Mouse (Mus musculus): ENCODE results near the gene Kbtbd4. TPM values are rescaled to one million over a fixed set of nuclear protein-coding genes. Genes with fewer than 3 reads are reported as not detected.

Kbtbd4 gene
- polyA plus RNA-seq (2016; fragmentation: Nextera tagmentation; extraction: Ambion mirVana) = 51.1 and 53.7 TPM in 2 replicates

GRCm38 (mm10) chr2:90904076-90904855 is at the start of gene Kbtbd4, which contains the start of gene Ndufs3:
Gene Kbtbd4, plus strand, starts transcription at chr2:90904740.
Gene Ndufs3, minus strand, starts transcription at chr2:90904827.
- WGBS = under 1% methylated on average over 43 of the region's 43 CpGs
- Histone ChIP-seq H3K4me3 (peak within 1 kb of the TSS; percentile 88), H3K27me3 (no peaks in the 10 kb centered on the region), H3K36me3 (peaks cover 52% of the 10 kb centered on the region), H3K9me3 (no peaks in the 10 kb centered on the region), H3K27ac (peak within 1 kb of the TSS; percentile 88), H3K4me2 (replicated peaks) (peak within 1 kb of the TSS; percentile 65), H3K9ac (peak within 1 kb of the TSS; percentile 90), H3K4me1 (peaks cover 17% of the 10 kb centered on the region)
- ATAC-seq (ENCODE audit: insufficient number of reproducible peaks, insufficient read depth, low FRiP score, low TSS enrichment) = peak; percentile 82

DNA sequence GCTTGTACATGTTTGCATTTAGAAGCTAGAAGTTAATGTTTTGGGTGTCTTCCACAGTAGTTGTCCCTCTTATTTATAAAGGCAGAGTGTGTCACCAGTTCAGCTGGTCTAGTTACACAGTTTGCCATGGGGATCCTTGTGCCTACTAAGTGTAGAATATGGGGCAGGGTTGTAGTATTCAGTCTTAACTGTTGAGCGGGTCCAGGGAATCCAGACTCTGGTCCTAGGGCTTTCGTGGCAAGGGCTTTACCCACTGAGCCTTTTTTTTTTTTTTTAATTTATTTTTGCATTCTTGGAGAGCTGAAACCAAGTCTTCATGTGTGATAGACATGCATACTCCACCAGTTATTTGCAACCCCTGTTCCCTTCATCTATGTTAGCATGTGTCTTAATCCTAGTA is 43.1 kb upstream of the Kbtbd4 start:
- Histone ChIP-seq H3K27ac (no peak overlapping the region), H3K27me3 (no peaks in the 10 kb centered on the region), H3K9ac (no peak overlapping the region), H3K4me1 (no peaks in the 10 kb centered on the region), H3K9me3 (no peaks in the 10 kb centered on the region), H3K4me2 (replicated peaks) (no peak overlapping the region), H3K4me3 (no peak overlapping the region), H3K36me3 (peaks cover 64% of the 10 kb centered on the region)
- WGBS = 98% methylated on average over 2 of the region's 2 CpGs
- no peak for ATAC-seq (ENCODE audit: insufficient number of reproducible peaks, insufficient read depth, low FRiP score, low TSS enrichment)

DNA sequence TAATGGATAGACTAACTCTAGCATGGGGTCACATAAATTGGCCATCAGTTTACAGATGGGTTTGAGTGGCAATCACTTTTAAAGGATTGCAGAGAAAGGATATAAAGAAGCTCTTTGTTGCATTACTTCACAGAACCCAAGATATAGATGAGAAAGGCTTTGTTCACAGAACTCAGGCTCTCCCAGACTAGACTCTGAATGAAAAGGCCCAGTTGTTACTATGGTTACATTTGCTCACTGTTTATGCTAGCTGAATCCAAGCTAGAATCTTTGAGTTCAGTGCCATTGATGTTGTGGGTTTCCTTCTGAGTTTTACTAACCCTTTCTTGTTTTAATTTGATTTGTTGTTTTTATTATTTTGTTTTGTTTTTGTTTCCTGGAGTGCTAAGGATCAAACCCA is 40.4 kb upstream of the Kbtbd4 start:
- no peaks in the 10 kb centered on the region for H3K4me1 ChIP-seq
- H3K4me3 ChIP-seq = no peak overlapping the region
- no peak for ATAC-seq (ENCODE audit: insufficient number of reproducible peaks, insufficient read depth, low FRiP score, low TSS enrichment)
- no peak overlapping the region for H3K27ac ChIP-seq
- H3K9ac ChIP-seq = no peak overlapping the region
- H3K27me3 ChIP-seq = no peaks in the 10 kb centered on the region
- H3K4me2 ChIP-seq (replicated peaks) = no peak overlapping the region
- peaks cover 66% of the 10 kb centered on the region for H3K36me3 ChIP-seq
- H3K9me3 ChIP-seq = no peaks in the 10 kb centered on the region

- no peaks in the 10 kb centered on the region for H3K27me3 ChIP-seq
- H3K4me2 ChIP-seq (replicated peaks) = no peak overlapping the region
- H3K27ac ChIP-seq = no peak overlapping the region
- H3K9me3 ChIP-seq = no peaks in the 10 kb centered on the region
- no peak overlapping the region for H3K9ac ChIP-seq
- no peak overlapping the region for H3K4me3 ChIP-seq
- H3K36me3 ChIP-seq = peaks cover 48% of the 10 kb centered on the region
- peak; percentile 87 for ATAC-seq (ENCODE audit: insufficient number of reproducible peaks, insufficient read depth, low FRiP score, low TSS enrichment)
- H3K4me1 ChIP-seq = no peaks in the 10 kb centered on the region
- WGBS = 35% methylated on average over 3 of the region's 3 CpGs
Measured at GRCm38 (mm10) chr2:90866524-90866923, 38.0 kb upstream of the Kbtbd4 start.

DNA sequence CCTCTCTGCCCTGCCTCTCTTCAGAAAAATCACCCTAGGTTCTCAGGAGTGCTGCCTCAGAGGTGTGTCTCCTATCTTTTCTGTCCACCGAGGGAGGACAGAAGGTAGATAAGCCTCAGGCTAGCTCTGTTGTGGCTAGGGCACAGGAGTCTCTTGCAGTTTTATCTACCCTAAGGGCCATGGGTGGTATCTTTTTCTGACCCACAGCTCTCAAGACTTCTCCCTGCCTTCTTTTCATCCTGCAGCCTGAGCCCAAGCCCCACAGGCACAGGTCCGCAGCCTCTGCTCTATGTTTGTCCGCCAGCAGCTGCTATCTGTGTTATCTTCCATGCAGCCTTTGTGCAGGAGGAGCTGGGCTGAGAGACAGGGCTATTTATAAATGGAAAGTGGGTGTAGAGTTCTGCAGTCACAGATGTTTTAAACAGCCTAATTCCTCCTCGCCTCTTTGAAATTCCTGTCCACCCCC is 34.4 kb upstream of the Kbtbd4 start:
- Histone ChIP-seq H3K27me3 (no peaks in the 10 kb centered on the region), H3K9me3 (no peaks in the 10 kb centered on the region)
- no peak for ATAC-seq (ENCODE audit: insufficient number of reproducible peaks, insufficient read depth, low FRiP score, low TSS enrichment)

DNA sequence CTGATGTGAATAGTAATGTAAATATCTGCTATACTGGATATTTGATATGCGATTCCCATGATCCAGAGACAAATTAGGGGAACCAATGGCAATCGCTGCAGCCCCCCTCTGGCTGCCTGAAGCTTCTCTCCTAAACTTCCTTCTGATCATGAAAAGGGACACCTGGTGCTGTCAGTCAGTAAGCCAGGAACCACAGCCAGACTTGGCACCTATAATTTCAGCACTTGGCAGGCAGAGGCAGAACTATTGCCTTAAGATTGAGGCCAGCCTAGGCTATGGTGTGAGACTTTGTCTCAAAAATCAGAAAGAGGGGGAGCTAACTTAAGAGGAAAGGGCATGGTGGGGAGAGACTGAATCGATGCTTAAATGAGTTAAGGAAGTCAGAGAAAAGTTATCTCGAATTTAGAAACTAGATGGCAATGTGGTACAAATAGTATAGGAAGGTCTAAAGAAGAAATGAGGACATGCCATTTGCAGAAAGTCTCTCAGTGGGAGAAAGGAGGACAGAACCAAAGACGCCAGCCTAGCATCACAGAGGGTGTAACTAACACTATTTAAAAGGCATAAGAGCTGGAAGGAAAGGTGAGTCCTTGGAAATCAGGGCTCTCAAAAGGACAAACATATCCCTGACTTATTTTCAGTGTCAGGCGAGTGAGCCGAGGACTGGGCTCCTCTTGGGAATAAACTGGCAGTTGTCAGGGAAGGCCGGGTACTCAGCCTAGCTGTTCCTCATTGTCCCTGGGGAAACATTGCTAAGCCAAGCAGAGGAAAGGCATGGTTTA is 33.2 kb upstream of the Kbtbd4 start:
- peaks cover 15% of the 10 kb centered on the region; the same call in 1 of the 2 replicates for H3K36me3 ChIP-seq
- H3K9ac ChIP-seq = no peak overlapping the region
- H3K27me3 ChIP-seq = no peaks in the 10 kb centered on the region
- no peak overlapping the region for H3K4me2 ChIP-seq (replicated peaks)
- H3K9me3 ChIP-seq = no peaks in the 10 kb centered on the region
- no peak overlapping the region for H3K4me3 ChIP-seq
- H3K4me1 ChIP-seq = no peaks in the 10 kb centered on the region
- 62% methylated on average over 8 of the region's 8 CpGs for WGBS
- no peak overlapping the region for H3K27ac ChIP-seq
- no peak for ATAC-seq (ENCODE audit: insufficient number of reproducible peaks, insufficient read depth, low FRiP score, low TSS enrichment)

More for the DNA sequence above, 34.4 kb upstream of the Kbtbd4 start:
- Histone ChIP-seq H3K4me2 (replicated peaks) (no peak overlapping the region), H3K36me3 (peaks cover 26% of the 10 kb centered on the region), H3K27ac (no peak overlapping the region), H3K9ac (no peak overlapping the region), H3K4me1 (no peaks in the 10 kb centered on the region), H3K4me3 (no peak overlapping the region)
- 35% methylated on average over 4 of the region's 4 CpGs for WGBS

GRCm38 (mm10) chr2:90874025-90874424 is 30.5 kb upstream of the Kbtbd4 start:
- Histone ChIP-seq H3K27me3 (no peaks in the 10 kb centered on the region), H3K4me2 (replicated peaks) (no peak overlapping the region), H3K27ac (no peak overlapping the region), H3K4me3 (no peak overlapping the region), H3K4me1 (no peaks in the 10 kb centered on the region), H3K9me3 (no peaks in the 10 kb centered on the region), H3K36me3 (no peaks in the 10 kb centered on the region), H3K9ac (no peak overlapping the region)
- ATAC-seq (ENCODE audit: insufficient number of reproducible peaks, insufficient read depth, low FRiP score, low TSS enrichment) = no peak
- WGBS = 75% methylated on average over 1 of the region's 1 CpGs

- H3K4me3 ChIP-seq = no peak overlapping the region
- H3K27ac ChIP-seq = no peak overlapping the region
- no peak overlapping the region for H3K9ac ChIP-seq
- H3K9me3 ChIP-seq = no peaks in the 10 kb centered on the region
- 0 out of 2 replicates have a peak, but pooled peaks cover 5% of the 10 kb centered on the region for H3K27me3 ChIP-seq
- H3K4me1 ChIP-seq = no peaks in the 10 kb centered on the region
- ATAC-seq (ENCODE audit: insufficient number of reproducible peaks, insufficient read depth, low FRiP score, low TSS enrichment) = no peak
- WGBS = 62% methylated on average over 2 of the region's 2 CpGs
- H3K4me2 ChIP-seq (replicated peaks) = no peak overlapping the region
- H3K36me3 ChIP-seq = no peaks in the 10 kb centered on the region
Measured at GRCm38 (mm10) chr2:90875239-90875638, 29.3 kb upstream of the Kbtbd4 start.

GRCm38 (mm10) chr2:90877584-90878259 is 26.8 kb upstream of the Kbtbd4 start:
- WGBS = 68% methylated on average over 5 of the region's 5 CpGs
- Histone ChIP-seq H3K4me3 (no peak overlapping the region), H3K27me3 (0 out of 2 replicates have a peak, but pooled peaks cover 5% of the 10 kb centered on the region), H3K9me3 (no peaks in the 10 kb centered on the region), H3K4me1 (no peaks in the 10 kb centered on the region), H3K36me3 (no peaks in the 10 kb centered on the region), H3K9ac (no peak overlapping the region), H3K27ac (no peak overlapping the region), H3K4me2 (replicated peaks) (no peak overlapping the region)
- no peak for ATAC-seq (ENCODE audit: insufficient number of reproducible peaks, insufficient read depth, low FRiP score, low TSS enrichment)

GRCm38 (mm10) chr2:90879419-90879818 is 25.1 kb upstream of the Kbtbd4 start:
- H3K27me3 ChIP-seq = peaks cover 11% of the 10 kb centered on the region

DNA sequence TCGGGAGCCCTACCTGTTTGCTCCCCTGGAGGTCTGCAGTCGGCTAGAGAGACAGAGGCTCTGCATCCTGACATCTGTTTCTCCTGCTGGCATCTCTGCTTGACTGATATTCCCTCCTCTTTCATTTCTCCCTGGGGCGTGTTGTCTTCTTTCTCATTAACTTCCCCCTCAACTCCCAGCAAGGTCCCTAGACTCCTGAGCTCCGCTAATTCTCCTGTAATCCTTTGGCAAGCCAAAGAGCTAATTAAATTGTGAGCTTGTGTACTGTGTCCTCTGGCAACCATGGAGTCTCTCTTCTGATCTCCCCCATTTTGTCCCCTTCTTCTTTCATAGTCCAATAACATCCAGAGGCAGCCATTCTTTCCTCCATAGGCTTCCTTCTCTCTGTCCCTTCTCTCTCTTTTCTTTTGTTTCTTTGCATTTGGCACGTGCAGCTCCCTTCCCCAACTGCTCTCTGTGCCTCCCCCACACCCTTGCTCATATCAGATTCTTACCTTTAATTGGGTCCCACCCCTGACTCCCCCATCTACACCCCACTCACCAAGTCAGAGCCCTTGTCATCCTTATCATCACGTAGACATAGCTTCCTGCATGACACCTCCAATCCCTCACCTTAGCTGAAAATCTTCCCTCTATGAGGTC is 24.3 kb upstream of the Kbtbd4 start:
- H3K4me1 ChIP-seq = 0 out of 2 replicates have a peak, but pooled peaks cover 5% of the 10 kb centered on the region
- 20% methylated on average over 6 of the region's 6 CpGs for WGBS
- H3K4me3 ChIP-seq = no peak overlapping the region
- no peak overlapping the region for H3K4me2 ChIP-seq (replicated peaks)
- no peak overlapping the region for H3K27ac ChIP-seq
- peaks cover 19% of the 10 kb centered on the region for H3K27me3 ChIP-seq
- H3K9ac ChIP-seq = no peak overlapping the region
- H3K36me3 ChIP-seq = no peaks in the 10 kb centered on the region
- ATAC-seq (ENCODE audit: insufficient number of reproducible peaks, insufficient read depth, low FRiP score, low TSS enrichment) = no peak
- no peaks in the 10 kb centered on the region for H3K9me3 ChIP-seq

More at GRCm38 (mm10) chr2:90879419-90879818, 25.1 kb upstream of the Kbtbd4 start:
- Histone ChIP-seq H3K4me2 (replicated peaks) (no peak overlapping the region), H3K4me3 (no peak overlapping the region), H3K27ac (no peak overlapping the region), H3K4me1 (no peaks in the 10 kb centered on the region), H3K9ac (no peak overlapping the region), H3K36me3 (no peaks in the 10 kb centered on the region), H3K9me3 (no peaks in the 10 kb centered on the region)
- ATAC-seq (ENCODE audit: insufficient number of reproducible peaks, insufficient read depth, low FRiP score, low TSS enrichment) = no peak

Data from embryonic facial prominence, embryonic 12.5 days (tissue).